Mouse (Mus musculus): ENCODE data around the gene Aatf. TPM values are rescaled to one million over a fixed set of nuclear protein-coding genes. Genes with fewer than 3 reads are reported as not detected.
A peak's percentile ranks its signal among the peaks of the same experiment; 100 is the strongest.

The Aatf gene
- polyA plus RNA-seq, 1 experiment = 59.1 TPM

DNA sequence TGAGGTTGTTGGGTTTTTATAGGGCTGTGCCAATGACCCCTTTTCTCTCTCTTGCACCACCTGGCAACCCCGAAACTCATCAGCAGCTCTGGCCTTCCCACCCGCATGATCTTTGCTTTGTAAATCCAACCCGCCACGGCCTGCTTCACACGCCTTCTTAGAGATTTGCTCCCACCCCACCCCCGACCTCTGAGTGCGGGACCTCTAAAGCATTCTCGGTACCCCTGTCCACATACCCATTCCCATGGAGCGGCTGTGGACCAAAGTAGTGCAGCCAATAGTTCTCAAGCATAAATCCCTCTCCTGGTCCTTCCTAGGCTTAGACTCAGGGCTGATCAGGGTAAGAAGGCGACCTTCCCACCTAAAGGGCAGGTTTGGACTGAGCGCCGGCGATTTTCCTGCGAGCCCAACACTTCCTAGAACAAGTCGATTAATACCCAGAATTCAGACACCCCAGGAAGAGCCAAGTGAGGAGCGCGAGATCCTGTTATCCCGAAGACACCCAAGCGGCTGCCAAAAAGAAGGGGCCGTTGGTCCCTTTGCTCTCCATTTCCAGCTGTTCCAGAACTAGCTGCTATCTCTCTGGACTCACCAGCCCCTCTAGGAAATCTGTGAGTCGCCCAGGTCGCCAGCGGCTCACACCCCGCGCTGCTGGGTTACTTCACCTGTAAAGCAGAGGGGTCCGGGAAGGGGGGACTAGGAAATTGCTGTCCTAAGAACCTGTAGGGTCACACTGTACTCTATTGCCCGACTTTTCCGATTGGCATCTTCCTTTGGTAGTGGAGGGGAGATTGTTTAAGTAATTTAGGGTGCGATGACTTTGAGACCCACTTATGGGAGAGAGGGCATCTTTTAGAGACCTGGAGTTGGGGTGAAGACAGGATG, 13.9 kb upstream of the Aatf start:
- TF ChIP-seq CTCF (IDR thresholded peaks at IDR 0.05; ENCODE audit: low read depth, low read length) (no peak), POLR2A (IDR thresholded peaks at IDR 0.05; ENCODE audit: insufficient read depth, low read length) (no peak), EP300 (IDR thresholded peaks at IDR 0.05; ENCODE audit: insufficient read depth, low read depth, low read length) (no peak)
- no peak overlapping the region for H3K9ac ChIP-seq (ENCODE audit: low read depth, poor library complexity, severe bottlenecking)
- no peaks in the 10 kb centered on the region for H3K36me3 ChIP-seq (ENCODE audit: control insufficient read depth, insufficient read depth, low read length, poor library complexity, severe bottlenecking)
- no peaks in the 10 kb centered on the region for H3K4me1 ChIP-seq (ENCODE audit: control insufficient read depth, insufficient read depth, low read length)
- H3K27me3 ChIP-seq (ENCODE audit: control insufficient read depth, insufficient read depth, low read length, poor library complexity, severe bottlenecking) = peaks cover 73% of the 10 kb centered on the region
- H3K4me3 ChIP-seq (ENCODE audit: low read depth, low read length) = no peak overlapping the region
- no peak overlapping the region for H3K27ac ChIP-seq (ENCODE audit: insufficient read depth, low read length)
- no peaks in the 10 kb centered on the region for H3K9me3 ChIP-seq (replicated peaks; ENCODE audit: control insufficient read depth, insufficient read depth, low read length, poor library complexity, severe bottlenecking)

DNA sequence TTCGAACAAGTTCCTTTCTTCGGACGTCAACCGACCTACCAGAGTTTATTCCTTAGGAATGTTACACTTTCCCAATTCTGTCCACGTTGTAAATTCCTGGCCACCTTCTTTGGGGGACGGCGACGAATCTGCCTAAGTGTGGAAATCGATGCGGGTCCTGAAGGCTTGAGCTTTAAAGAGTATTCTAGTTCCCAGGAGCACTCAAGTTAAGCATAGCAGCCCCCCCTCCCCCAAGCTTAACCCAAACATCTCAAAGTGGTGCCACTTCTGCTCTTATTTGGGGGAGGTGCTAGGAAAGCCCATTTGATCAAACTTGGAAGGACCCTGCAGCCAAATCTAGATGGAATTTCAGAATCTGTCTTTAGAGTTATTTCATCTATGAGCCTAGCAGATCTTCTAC, 13.1 kb upstream of the Aatf start:
- no peaks in the 10 kb centered on the region for H3K36me3 ChIP-seq (ENCODE audit: control insufficient read depth, insufficient read depth, low read length, poor library complexity, severe bottlenecking)
- no peak for TF ChIP-seq CTCF (IDR thresholded peaks at IDR 0.05; ENCODE audit: low read depth, low read length)
- TF ChIP-seq POLR2A (IDR thresholded peaks at IDR 0.05; ENCODE audit: insufficient read depth, low read length) = no peak
- no peak for TF ChIP-seq EP300 (IDR thresholded peaks at IDR 0.05; ENCODE audit: insufficient read depth, low read depth, low read length)
- H3K4me3 ChIP-seq (ENCODE audit: low read depth, low read length) = peak overlapping the region; percentile 62
- no peak overlapping the region for H3K9ac ChIP-seq (ENCODE audit: low read depth, poor library complexity, severe bottlenecking)
- no peak overlapping the region for H3K27ac ChIP-seq (ENCODE audit: insufficient read depth, low read length)
- no peaks in the 10 kb centered on the region for H3K4me1 ChIP-seq (ENCODE audit: control insufficient read depth, insufficient read depth, low read length)
- peaks cover 80% of the 10 kb centered on the region for H3K27me3 ChIP-seq (ENCODE audit: control insufficient read depth, insufficient read depth, low read length, poor library complexity, severe bottlenecking)
- no peaks in the 10 kb centered on the region for H3K9me3 ChIP-seq (replicated peaks; ENCODE audit: control insufficient read depth, insufficient read depth, low read length, poor library complexity, severe bottlenecking)

DNA sequence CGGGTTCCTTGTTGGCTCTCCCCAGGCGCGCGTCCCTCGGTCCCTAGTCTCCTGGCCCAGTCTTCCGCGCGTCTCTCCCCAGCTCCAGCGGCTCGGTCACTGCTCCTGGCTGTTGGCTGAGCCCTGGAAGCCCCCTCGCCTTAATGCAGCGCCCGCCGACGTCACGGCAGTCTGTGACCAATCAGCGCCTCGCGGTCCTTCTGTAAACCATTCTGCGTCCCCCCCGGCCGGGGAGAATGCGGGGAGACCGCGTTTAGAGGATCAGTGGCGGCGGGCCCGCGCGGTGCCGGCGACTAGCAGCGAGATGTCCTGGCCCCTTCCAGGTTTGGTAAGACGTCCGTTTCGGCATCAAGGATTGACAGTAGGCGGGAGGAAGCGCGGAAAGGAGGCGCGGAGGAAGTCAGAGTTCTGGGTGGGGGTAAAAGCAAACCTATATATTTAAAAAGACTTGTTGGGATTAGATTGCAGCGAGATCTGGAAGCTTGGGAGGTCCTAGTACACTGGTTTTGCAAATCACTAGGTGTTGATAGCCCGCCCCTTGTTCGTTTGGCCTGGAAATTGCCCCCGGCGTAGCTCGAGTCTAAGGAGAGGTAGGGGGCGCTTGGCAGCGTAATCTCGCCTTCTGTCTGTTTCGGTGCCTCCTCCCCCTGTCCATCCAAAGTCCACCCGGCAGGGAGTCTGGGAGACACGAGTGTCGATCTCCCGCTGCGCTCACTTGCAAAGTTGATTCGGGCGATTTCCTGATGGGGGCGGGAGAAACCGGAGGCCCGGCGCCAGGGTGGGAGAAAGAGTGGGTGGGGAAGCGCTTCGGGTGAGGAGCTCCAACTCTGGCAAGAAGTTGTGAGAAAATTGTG, 12.3 kb upstream of the Aatf start, which contains the start of gene Lhx1:
Lhx1 (minus strand) TSS at position 115 of the 854 bp plus-strand sequence.
- Histone ChIP-seq H3K36me3 (ENCODE audit: control insufficient read depth, insufficient read depth, low read length, poor library complexity, severe bottlenecking) (no peaks in the 10 kb centered on the region), H3K4me3 (ENCODE audit: low read depth, low read length) (peak within 1 kb of the TSS; percentile 62), H3K9me3 (replicated peaks; ENCODE audit: control insufficient read depth, insufficient read depth, low read length, poor library complexity, severe bottlenecking) (no peaks in the 10 kb centered on the region), H3K27ac (ENCODE audit: insufficient read depth, low read length) (no peak within 1 kb of the TSS), H3K27me3 (ENCODE audit: control insufficient read depth, insufficient read depth, low read length, poor library complexity, severe bottlenecking) (peaks cover 86% of the 10 kb centered on the region), H3K4me1 (ENCODE audit: control insufficient read depth, insufficient read depth, low read length) (no peaks in the 10 kb centered on the region), H3K9ac (ENCODE audit: low read depth, poor library complexity, severe bottlenecking) (peak within 1 kb of the TSS; percentile 25)
- TF ChIP-seq POLR2A (IDR thresholded peaks at IDR 0.05; ENCODE audit: insufficient read depth, low read length) (no peak), EP300 (IDR thresholded peaks at IDR 0.05; ENCODE audit: insufficient read depth, low read depth, low read length) (0 out of 2 replicates have a peak, but pooled peaks have one; percentile 11), CTCF (IDR thresholded peaks at IDR 0.05; ENCODE audit: low read depth, low read length) (peak; percentile 2)

DNA sequence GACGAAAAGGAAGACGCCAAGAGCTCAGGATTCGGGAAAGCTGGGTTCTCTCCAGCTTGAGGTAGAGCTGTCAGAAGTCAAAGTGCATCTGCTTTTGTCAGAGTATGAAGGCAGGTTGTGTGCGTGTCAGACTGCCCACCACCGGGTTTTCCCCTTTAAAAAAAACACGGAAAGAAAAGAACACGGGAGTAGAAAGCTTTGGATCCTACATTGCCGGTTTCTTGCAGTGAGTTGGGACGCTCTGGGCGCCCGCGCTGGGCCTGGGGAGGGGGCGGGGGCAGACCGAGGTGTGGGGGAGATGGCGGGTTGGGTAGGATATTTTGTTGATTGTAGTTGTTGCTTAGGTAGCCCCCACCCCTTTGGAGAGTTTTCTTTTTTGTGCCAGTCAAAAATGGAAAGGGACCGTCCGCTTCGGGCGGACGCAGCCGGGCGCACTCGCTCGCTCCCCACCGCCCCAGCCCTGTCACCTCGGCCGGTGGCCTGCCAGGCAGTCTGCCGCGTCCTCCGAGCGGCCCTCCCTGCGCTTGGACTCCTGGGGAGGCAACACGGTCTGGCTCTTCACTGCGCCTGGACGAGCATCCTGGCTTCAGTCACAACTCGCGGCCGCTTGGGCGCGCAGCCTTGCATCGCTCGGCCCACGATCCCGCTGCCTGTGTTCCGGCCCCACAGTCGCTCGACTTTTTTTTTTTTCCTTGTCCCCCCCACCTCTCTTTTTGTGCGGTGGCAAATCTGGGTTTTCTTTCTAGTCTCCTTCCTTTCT, 11.4 kb upstream of the Aatf start:
- Histone ChIP-seq H3K27ac (ENCODE audit: insufficient read depth, low read length) (no peak overlapping the region), H3K9ac (ENCODE audit: low read depth, poor library complexity, severe bottlenecking) (no peak overlapping the region; the same call in 1 of the 2 replicates), H3K4me1 (ENCODE audit: control insufficient read depth, insufficient read depth, low read length) (no peaks in the 10 kb centered on the region)

DNA sequence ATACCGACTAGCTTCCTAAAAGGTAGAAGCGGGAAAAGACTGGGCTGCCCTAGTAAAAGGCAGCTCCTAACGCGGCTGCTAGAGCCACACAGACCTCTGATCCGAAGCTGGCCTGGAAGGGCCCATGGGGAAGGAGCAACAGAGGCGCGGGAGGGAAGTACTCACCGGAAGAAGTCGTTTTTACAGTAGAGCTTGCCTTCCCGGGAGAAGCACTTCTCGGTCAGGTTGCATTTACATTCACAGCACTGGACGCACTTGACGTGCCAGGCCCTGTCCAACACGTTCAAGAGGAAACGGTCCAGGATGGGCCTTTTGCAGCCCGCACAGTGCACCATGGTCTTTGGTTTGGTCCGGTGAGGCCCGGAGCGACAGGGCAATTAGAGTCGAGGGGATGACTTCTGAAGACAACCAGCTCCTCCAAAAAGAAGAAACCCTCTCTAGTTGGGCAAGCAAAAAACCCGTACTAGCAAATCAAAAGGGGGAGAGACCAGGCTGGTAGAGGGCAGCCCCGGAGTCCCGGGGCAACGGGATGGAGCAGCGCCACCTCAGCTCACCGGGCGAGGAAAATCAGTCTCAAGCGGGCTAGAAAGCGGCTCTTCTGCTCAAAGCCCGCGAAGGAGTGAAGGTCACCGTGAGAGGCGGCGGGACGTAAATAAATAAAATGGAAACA, 10.7 kb upstream of the Aatf start:
- TF ChIP-seq EP300 (IDR thresholded peaks at IDR 0.05; ENCODE audit: insufficient read depth, low read depth, low read length) = no peak
- no peak for TF ChIP-seq CTCF (IDR thresholded peaks at IDR 0.05; ENCODE audit: low read depth, low read length)
- TF ChIP-seq POLR2A (IDR thresholded peaks at IDR 0.05; ENCODE audit: insufficient read depth, low read length) = no peak
- H3K36me3 ChIP-seq (ENCODE audit: control insufficient read depth, insufficient read depth, low read length, poor library complexity, severe bottlenecking) = no peaks in the 10 kb centered on the region

More for the DNA sequence above, 11.4 kb upstream of the Aatf start:
- TF ChIP-seq POLR2A (IDR thresholded peaks at IDR 0.05; ENCODE audit: insufficient read depth, low read length) (no peak), EP300 (IDR thresholded peaks at IDR 0.05; ENCODE audit: insufficient read depth, low read depth, low read length) (no peak), CTCF (IDR thresholded peaks at IDR 0.05; ENCODE audit: low read depth, low read length) (no peak)
- H3K27me3 ChIP-seq (ENCODE audit: control insufficient read depth, insufficient read depth, low read length, poor library complexity, severe bottlenecking) = peaks cover 84% of the 10 kb centered on the region
- no peaks in the 10 kb centered on the region for H3K9me3 ChIP-seq (replicated peaks; ENCODE audit: control insufficient read depth, insufficient read depth, low read length, poor library complexity, severe bottlenecking)
- no peaks in the 10 kb centered on the region for H3K36me3 ChIP-seq (ENCODE audit: control insufficient read depth, insufficient read depth, low read length, poor library complexity, severe bottlenecking)
- H3K4me3 ChIP-seq (ENCODE audit: low read depth, low read length) = peak overlapping the region; percentile 62

More for the DNA sequence above, 10.7 kb upstream of the Aatf start:
- no peaks in the 10 kb centered on the region for H3K4me1 ChIP-seq (ENCODE audit: control insufficient read depth, insufficient read depth, low read length)
- peaks cover 84% of the 10 kb centered on the region for H3K27me3 ChIP-seq (ENCODE audit: control insufficient read depth, insufficient read depth, low read length, poor library complexity, severe bottlenecking)
- H3K9ac ChIP-seq (ENCODE audit: low read depth, poor library complexity, severe bottlenecking) = no peak overlapping the region
- no peaks in the 10 kb centered on the region for H3K9me3 ChIP-seq (replicated peaks; ENCODE audit: control insufficient read depth, insufficient read depth, low read length, poor library complexity, severe bottlenecking)
- no peak overlapping the region for H3K27ac ChIP-seq (ENCODE audit: insufficient read depth, low read length)
- H3K4me3 ChIP-seq (ENCODE audit: low read depth, low read length) = peak overlapping the region; percentile 62

Measured in ES-Bruce4 (cell line).